Mouse (Mus musculus): ENCODE data around the gene Bbs10.
A peak's percentile ranks its signal among the peaks of the same experiment; 100 is the strongest.

The Bbs10 gene

DNA sequence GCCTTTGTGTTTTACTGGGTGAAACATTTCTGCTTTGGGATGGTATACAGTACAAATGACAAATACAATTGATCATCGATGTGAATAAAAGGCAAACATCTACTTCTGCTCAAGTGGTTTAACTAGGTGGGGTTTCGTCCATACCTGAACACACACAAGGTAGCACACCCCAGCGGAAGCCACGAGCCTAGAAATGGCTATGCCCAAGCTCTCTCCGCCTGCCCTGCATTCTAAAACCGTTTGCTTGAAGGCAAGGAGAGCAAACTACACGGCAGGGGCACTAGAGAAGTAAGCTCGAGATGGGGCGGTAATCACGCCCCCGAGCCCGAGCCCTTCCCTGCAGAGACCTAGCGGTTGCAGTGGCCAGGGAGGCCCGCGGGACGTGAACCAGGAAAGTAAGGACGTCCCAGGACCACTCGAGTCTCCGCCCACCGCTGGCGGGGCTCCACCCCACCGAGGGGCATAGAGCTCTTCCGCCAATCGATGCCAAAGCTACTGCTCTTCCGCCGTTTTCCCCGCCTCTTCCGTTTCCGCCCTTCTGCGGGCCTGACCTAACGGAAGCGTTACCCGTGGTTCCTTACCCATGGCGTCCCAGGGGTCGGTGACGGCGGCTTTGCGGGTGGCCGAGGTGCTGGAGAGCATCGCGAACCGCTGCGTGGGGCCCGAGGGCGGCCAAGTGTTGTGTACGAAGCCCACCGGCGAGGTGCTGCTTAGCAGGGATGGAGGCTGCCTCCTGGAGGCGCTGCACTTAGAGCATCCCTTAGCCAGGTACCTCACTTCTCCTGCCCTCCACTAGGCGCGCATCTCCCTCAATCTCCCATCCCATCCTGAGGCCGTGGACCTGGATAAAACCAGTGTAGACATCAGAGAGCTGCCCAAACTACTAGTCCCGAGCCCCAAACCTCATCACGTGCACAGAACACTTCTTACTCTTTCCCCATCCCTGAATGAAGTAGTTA, at the start of gene Bbs10:
Gene Bbs10 (plus strand): TSS at position 540 of the 959 bp plus-strand sequence.
- DNase-seq (ENCODE audit: low spot score in 2 of 2) = peak; percentile 91 to 93

- no peak for DNase-seq (ENCODE audit: low spot score in 2 of 2)
Observed at GRCm38 (mm10) chr10:111250192-111250591, 48.3 kb upstream of the Bbs10 start.

DNA sequence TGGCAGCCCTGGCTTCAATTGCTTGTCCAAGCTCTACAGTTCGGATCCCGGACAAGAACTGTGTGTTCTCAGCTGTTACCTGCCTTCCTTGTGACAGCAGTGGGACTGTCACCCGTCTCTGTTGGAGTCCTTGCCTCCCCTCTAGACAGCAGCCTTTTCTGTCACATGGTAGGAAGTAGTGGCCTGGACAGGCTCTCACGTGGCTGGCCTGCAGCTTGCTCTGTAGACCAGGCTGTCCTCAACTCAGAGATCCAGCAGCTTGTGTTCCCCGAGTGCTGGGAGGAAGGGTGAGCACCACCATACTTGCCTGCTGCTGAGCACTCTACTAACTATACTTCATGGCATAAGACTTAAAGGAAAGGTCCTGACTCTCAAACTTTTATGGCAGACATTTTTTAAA, 46.8 kb upstream of the Bbs10 start:
- DNase-seq (ENCODE audit: low spot score in 2 of 2) = no peak

DNA sequence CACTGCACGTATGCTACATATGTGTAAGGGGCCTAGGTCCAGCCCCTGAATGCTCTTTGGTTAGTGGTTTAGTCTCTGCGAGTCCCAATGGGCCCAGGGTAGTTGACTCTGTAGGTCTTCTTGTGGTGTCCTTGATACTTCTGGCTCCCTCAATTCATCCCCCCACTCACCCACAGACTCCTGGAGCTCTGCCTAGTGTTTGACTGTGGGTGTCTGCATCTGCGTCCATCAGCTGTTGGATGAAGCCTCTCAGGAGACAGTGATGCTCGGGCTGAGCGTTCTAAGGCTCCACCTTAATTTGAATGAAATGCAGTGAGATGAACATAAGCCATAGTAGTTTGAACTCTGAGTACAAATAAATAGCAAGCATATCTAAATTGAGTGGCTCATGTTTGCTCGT, 43.3 kb upstream of the Bbs10 start:
- no peak for DNase-seq (ENCODE audit: low spot score in 2 of 2)

- DNase-seq (ENCODE audit: low spot score in 2 of 2) = no peak
Observed at GRCm38 (mm10) chr10:111256156-111256555, 42.3 kb upstream of the Bbs10 start.

- no peak for DNase-seq (ENCODE audit: low spot score in 2 of 2)
Observed at GRCm38 (mm10) chr10:111257358-111257757, 41.1 kb upstream of the Bbs10 start.

GRCm38 (mm10) chr10:111258256-111258655, 40.2 kb upstream of the Bbs10 start:
- no peak for DNase-seq (ENCODE audit: low spot score in 2 of 2)

GRCm38 (mm10) chr10:111271687-111272086, 26.8 kb upstream of the Bbs10 start:
- no peak for DNase-seq (ENCODE audit: low spot score in 2 of 2)

DNA sequence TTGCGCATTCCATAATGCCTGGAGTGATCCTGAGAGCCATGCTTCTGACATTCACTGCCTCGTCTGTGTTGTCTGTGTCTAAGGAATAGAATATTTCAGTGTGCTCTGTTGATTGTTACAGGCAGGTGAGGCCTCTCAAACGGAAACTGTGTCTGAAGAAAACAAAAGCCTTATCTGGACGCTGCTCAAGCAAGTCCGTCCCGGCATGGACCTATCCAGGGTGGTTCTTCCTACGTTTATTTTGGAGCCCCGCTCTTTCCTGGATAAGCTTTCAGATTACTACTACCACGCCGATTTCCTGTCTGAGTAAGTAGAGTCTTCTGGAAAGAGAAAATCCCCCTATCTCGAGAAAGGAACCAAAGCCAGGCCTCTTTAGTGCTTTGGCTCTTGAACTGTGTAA, 25.6 kb upstream of the Bbs10 start:
- DNase-seq (ENCODE audit: low spot score in 2 of 2) = no peak

GRCm38 (mm10) chr10:111273463-111274088, 24.9 kb upstream of the Bbs10 start:
- DNase-seq (ENCODE audit: low spot score in 2 of 2) = no peak

- DNase-seq (ENCODE audit: low spot score in 2 of 2) = no peak
Observed at GRCm38 (mm10) chr10:111275822-111276221, 22.7 kb upstream of the Bbs10 start.

GRCm38 (mm10) chr10:111297631-111298030, 848 bp upstream of the Bbs10 start:
- DNase-seq (ENCODE audit: low spot score in 2 of 2) = no peak

DNA sequence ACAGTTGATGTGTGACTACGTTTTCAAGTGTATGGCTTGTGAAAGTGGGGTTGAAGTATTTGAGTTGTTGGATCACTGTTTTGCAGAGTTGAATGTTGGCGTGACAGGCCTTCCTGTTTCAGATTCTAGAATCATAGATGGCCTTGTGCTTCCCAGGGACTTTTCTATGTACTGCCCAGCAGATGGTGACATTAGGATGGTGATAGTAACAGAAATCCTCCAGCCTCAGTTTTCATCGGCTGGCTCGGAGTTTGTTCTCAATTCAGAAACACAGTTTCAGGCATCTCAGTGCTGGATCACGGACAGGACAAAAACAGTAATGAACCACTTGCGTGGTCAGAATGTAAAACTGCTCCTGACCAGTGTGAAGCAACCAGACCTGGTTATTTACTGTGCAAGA, 1.1 kb downstream of the Bbs10 start:
- no peak for DNase-seq (ENCODE audit: low spot score in 2 of 2)

DNA sequence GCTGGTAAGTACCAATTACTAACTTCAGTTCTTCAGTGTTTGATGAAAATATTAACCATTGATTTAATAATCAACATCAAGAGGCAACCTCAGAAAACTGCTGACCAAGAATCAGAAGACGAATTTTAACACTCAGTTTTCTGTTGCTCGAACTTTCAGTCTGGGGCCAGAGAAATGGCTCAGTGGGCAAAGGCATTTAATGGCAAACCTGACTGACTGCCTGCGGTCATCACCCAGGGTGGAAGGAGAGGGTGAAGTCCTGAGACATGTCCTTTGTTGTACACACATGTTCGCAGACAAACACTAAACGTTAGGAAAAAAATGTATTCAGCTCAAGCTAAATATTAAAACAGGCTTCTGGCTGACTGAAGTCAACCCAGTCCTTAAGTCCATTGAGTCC, 2.6 kb downstream of the Bbs10 start:
- no peak for DNase-seq (ENCODE audit: low spot score in 2 of 2)

GRCm38 (mm10) chr10:111302486-111302885, 4.0 kb downstream of the Bbs10 start:
- no peak for DNase-seq (ENCODE audit: low spot score in 2 of 2)

DNA sequence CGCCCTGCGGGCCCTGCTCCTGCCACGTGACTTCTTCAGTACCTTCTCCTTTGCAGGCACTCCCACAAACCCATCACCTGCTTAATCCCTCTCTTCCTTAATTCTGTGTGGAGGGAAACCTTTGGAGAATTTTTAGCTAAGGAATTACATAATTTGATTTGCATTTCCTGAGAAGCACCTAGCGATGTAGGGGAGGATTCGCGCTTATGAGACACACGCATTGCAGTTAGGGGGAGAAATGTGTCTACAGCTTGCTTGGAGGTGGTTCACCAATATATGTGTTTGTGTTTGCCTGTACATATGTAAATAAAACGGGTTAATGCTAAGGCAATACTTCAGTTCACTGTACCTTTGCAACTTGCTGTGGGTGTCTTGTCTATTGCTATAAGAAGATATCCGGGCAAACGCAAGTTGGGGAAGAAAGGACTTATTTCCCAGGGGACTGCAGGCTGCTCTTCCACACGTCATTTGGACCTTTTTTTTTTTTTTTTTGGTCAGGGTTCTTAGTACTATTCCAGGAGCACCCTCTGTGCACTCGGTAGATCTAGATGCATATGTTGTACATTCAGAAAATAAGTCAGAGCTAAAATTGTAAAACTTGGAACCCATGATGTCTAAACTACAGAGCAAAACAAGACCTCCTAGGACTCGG, 10.5 kb downstream of the Bbs10 start:
- no peak for DNase-seq (ENCODE audit: low spot score in 2 of 2)

- DNase-seq (ENCODE audit: low spot score in 2 of 2) = no peak
Observed at GRCm38 (mm10) chr10:111313282-111313681, 14.8 kb downstream of the Bbs10 start.

GRCm38 (mm10) chr10:111314636-111315395, 16.3 kb downstream of the Bbs10 start:
- DNase-seq (ENCODE audit: low spot score in 2 of 2) = no peak

DNA sequence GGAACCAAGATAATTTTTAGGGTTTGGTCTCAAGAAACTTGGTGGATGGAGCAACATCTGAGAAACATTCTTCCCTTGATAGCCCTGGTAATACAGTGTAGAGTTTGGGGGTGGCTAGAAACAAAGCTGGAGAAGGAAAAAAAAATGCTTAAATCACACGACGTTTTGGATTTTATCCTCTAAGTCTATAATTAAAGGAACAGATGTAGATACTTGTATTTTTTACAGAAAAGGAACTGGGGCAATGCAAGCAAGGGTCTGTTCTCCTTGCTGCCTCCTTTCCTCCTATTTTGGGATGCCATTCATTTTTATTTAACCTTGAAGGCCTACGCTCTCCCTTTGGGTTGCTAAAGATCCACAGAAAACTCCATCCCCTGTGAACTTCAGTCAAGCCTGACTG, 17.5 kb downstream of the Bbs10 start:
- no peak for DNase-seq (ENCODE audit: low spot score in 2 of 2)

DNA sequence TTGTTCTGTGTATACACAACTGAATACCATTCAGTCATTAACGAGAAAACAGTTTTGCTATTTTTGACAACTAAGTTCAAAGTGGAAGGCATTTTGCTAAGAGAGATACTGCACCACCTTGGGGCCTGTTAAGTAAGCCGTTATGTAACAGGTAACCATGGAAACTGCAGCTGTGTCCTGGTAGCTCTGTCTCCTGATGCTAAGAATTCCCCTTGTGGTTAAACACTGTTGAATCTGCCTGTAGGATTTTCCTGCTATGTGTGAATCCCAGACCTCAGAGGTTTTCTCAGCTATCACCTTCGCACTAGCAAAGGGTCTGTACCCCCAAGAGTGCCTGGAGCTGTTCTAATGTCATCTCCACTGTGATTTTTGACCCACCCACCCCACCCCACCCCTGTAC, 19.5 kb downstream of the Bbs10 start:
- DNase-seq (ENCODE audit: low spot score in 2 of 2) = no peak

DNA sequence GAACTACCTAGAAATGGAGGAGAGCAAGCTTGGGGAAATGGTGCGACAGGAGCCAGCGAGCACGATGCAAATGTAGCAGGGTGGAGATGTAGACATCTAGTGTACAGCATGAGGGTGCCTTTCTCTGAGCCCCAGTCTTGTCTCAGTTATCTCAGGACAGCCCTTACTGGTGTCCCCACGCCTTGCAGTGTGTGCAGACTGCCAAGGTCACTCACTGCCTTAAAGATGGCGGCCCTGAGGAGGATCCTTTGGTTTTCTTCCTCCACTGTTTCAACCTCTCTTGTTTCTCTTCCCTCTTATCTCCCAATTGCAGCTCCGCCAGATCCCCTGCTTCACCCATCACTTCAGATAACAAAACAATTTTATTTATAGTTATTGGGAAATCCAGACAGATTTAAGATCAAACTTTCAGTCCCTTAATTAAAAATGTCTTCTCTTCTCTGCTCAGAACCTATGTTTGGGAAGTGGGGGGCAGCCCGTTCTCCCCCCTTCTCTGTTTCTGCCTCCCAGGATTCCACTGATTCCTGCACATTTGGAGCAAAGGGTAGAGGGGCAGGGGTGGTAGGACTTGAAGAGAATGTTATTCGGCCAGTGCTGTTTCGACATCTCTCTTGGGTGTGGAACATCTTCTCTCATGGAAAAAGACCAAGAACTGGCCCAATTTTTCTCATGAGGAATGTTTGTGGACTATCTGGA, 20.5 kb downstream of the Bbs10 start:
- DNase-seq (ENCODE audit: low spot score in 2 of 2) = no peak
